Mouse (Mus musculus) embryonic facial prominence, embryonic 15.5 days (tissue): ENCODE measurements around the gene Prdm4. TPM values are rescaled to one million over a fixed set of nuclear protein-coding genes. Genes with fewer than 3 reads are reported as not detected.

ENCODE experiments used
- ATAC-seq: fragments of 200-750 bp; cut with Nextera tagmentation; 2 replicates; pipeline ENCODE4 v1.8.0; 2017; ENCODE audit warnings: low read depth, moderate TSS enrichment; ENCODE audit not compliant: insufficient number of reproducible peaks, low FRiP score, low TSS enrichment
- H3K27ac ChIP-seq: fragments of 300-500 bp; sonication (generic); replicated peaks from 2 replicates; pipeline ENCODE4 v1.5.1; 2015; ENCODE audit warnings: mild to moderate bottlenecking, inconsistent platforms
- H3K27me3 ChIP-seq: fragments of 300-500 bp; sonication (generic); 2 replicates; pipeline ENCODE4 v1.6.1; 2015; ENCODE audit warnings: inconsistent platforms
- H3K36me3 ChIP-seq: fragments of 300-500 bp; sonication (generic); 2 replicates; pipeline ENCODE4 v1.6.1; 2015; ENCODE audit warnings: mild to moderate bottlenecking, inconsistent platforms
- H3K4me1 ChIP-seq: fragments of 300-500 bp; sonication (generic); 2 replicates; pipeline ENCODE4 v1.6.1; 2015; ENCODE audit warnings: inconsistent platforms
- H3K4me2 ChIP-seq: fragments of 300-500 bp; sonication (generic); replicated peaks from 2 replicates; pipeline ENCODE4 v1.6.1; 2015; ENCODE audit warnings: mild to moderate bottlenecking, inconsistent platforms
- H3K4me3 ChIP-seq: fragments of 300-500 bp; sonication (generic); replicated peaks from 2 replicates; pipeline ENCODE4 v1.5.1; 2015; ENCODE audit warnings: mild to moderate bottlenecking, inconsistent platforms
- H3K9ac ChIP-seq: fragments of 300-500 bp; sonication (generic); 2 replicates; pipeline ENCODE4 v1.6.1; 2015; ENCODE audit warnings: inconsistent platforms
- H3K9me3 ChIP-seq: fragments of 300-500 bp; sonication (generic); replicated peaks from 2 replicates; pipeline ENCODE4 v1.6.1; 2016; ENCODE audit warnings: inconsistent platforms
- WGBS: fragments of 180-500 bp; shearing (Covaris S2); methylation state at CpG from one replicate; pipeline ENCODE4 v1.1.7; 2015; 5-methylcytosine and 5-hydroxymethylcytosine counted together
- polyA plus RNA-seq: library from polyadenylated mRNA; unstranded; fragments of >200 nt; fragmentation: Nextera tagmentation; extraction: Ambion mirVana; gene quantifications from 2 replicates; pipeline ENCODE4 v1.2.1, GENCODE M21; 2015

Prdm4 gene
- polyA plus RNA-seq, 1 experiment from 2014 or later, result 18.4 TPM

DNA sequence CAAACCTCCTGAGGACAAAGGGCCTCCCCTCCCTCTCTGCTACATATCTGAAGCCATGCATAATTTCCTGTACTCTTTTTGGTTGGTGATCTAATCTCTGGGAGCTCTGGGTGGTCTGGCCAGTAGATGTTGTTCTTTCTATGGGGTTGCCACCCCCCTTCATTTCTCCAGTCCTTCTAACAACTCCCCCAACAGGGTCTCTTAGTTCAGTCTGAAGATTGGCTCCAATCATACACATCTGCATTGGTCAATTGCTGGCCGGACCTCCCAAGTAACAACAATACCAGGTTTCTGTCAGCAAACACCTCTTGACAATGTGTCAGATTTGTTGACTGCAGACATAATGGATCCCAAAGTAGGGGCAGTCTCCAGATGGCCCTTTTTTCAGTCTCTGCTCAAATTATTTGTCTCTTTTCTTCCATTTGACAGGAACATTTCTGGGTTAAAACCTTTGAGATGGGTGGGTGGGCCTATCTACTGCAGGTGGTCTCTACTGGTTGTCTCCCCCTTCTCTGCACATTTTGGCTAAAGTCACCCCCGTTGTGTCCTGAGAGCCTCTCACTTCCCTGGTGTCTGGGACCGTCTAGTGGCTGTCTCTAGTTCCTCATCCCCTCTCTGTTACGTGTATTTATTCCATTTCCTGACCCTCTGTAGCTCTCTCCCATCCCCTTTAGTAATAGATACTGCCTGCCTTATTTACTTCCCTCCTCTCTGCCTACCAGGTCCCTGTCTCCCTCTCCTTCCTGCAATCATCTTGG is 70.7 kb downstream of the Prdm4 start:
- no peak for ATAC-seq
- H3K4me1 ChIP-seq, result no peaks in the 10 kb centered on the region
- no peaks in the 10 kb centered on the region for H3K27me3 ChIP-seq
- WGBS, result 74% methylated on average over 4 of the region's 4 CpGs
- no peaks in the 10 kb centered on the region for H3K9me3 ChIP-seq
- no peak overlapping the region for H3K4me2 ChIP-seq
- no peak overlapping the region for H3K4me3 ChIP-seq
- H3K36me3 ChIP-seq, result no peaks in the 10 kb centered on the region
- no peak overlapping the region for H3K27ac ChIP-seq
- H3K9ac ChIP-seq, result no peak overlapping the region

Other genes with a start within 250 kb of the Prdm4 start
- 60.6 and 61.8 TPM in 2 replicates for gene Pwp1, start 87.6 kb downstream of the Prdm4 start, polyA plus RNA-seq
- 1.5 and 1.7 TPM in 2 replicates for gene Ascl4, start 10.5 kb upstream of the Prdm4 start, polyA plus RNA-seq
- 170 TPM in 2 replicates for gene Rtcb, start 40.7 kb upstream of the Prdm4 start, polyA plus RNA-seq
- gene Bpifc, start 94.8 kb upstream of the Prdm4 start, polyA plus RNA-seq, result 8.3 and 9.8 TPM in 2 replicates
- 26.3 and 29.9 TPM in 2 replicates for gene Fbxo7, start 104.8 kb upstream of the Prdm4 start, polyA plus RNA-seq